Mouse (Mus musculus) myocyte (in vitro differentiated cells): ENCODE results near the gene Commd1. TPM values are rescaled to one million over a fixed set of nuclear protein-coding genes. Genes with fewer than 3 reads are reported as not detected.

Source experiments
- H3K27me3 ChIP-seq: one replicate; pipeline ENCODE4 v1.6.1; 2011; ENCODE audit not compliant: control insufficient read depth, insufficient read depth, insufficient read length
- H3K36me3 ChIP-seq: one replicate; pipeline ENCODE4 v1.6.1; 2011; ENCODE audit not compliant: control insufficient read depth, insufficient read depth
- H3K4me2 ChIP-seq: one replicate; pipeline ENCODE4 v1.6.1; 2011; ENCODE audit warnings: low read depth, control low read depth
- H3K4me3 ChIP-seq: one replicate; pipeline ENCODE4 v1.5.1; 2011; ENCODE audit warnings: mild to moderate bottlenecking, control low read depth, moderate library complexity
- H3K79me2 ChIP-seq: one replicate; pipeline ENCODE4 v1.6.1; 2011; ENCODE audit not compliant: control insufficient read depth, insufficient read depth
- H3ac ChIP-seq: one replicate; pipeline ENCODE4 v1.6.1; 2011; ENCODE audit not compliant: control insufficient read depth, insufficient read length
- CEBPB ChIP-seq: IDR thresholded peaks from 2 replicates; pipeline ENCODE4 v1.6.1; 2011; ENCODE audit warnings: mild to moderate bottlenecking, moderate library complexity; ENCODE audit not compliant: poor library complexity, insufficient read depth, severe bottlenecking
- E2F4 ChIP-seq: IDR thresholded peaks from one replicate; pipeline ENCODE4 v1.6.1; 2011; ENCODE audit warnings: mild to moderate bottlenecking, control low read depth, moderate library complexity; ENCODE audit not compliant: insufficient read depth
- MAX ChIP-seq: IDR thresholded peaks from one replicate; pipeline ENCODE4 v1.6.1; 2011; ENCODE audit warnings: low read depth, mild to moderate bottlenecking, control low read depth
- MYOD1 ChIP-seq, 3 experiments: IDR thresholded peaks; one replicate each; pipeline ENCODE4 v1.6.1; 2011; ENCODE audit warnings: control low read depth in 2 of 3, low read depth in 2 of 3, mild to moderate bottlenecking in 2 of 3, moderate library complexity in 1 of 3; ENCODE audit not compliant: insufficient read length in 2 of 3, control insufficient read depth in 1 of 3
- MYOG ChIP-seq, 3 experiments: IDR thresholded peaks; one replicate each; pipeline ENCODE4 v1.6.1; 2011; ENCODE audit warnings: control low read depth in 2 of 3, low read depth in 2 of 3, mild to moderate bottlenecking in 2 of 3; ENCODE audit not compliant: insufficient read length in 2 of 3, control insufficient read depth in 1 of 3, insufficient read depth in 1 of 3
- POLR2A ChIP-seq: IDR thresholded peaks from one replicate; pipeline ENCODE4 v1.6.1; 2011; ENCODE audit warnings: low read depth, mild to moderate bottlenecking, control low read depth, moderate library complexity; ENCODE audit not compliant: insufficient read length
- POLR2AphosphoS2 ChIP-seq: IDR thresholded peaks from one replicate; pipeline ENCODE4 v1.6.1; 2011; ENCODE audit warnings: low read depth, control low read depth; ENCODE audit not compliant: insufficient read length
- REST ChIP-seq: IDR thresholded peaks from one replicate; pipeline ENCODE4 v1.6.1; 2011; ENCODE audit warnings: mild to moderate bottlenecking, control low read depth, moderate library complexity; ENCODE audit not compliant: insufficient read depth, insufficient read length
- SRF ChIP-seq: IDR thresholded peaks from one replicate; pipeline ENCODE4 v1.6.1; 2011; ENCODE audit warnings: low read depth; ENCODE audit not compliant: control insufficient read depth, insufficient read length
- TCF12 ChIP-seq: IDR thresholded peaks from one replicate; pipeline ENCODE4 v1.6.1; 2011; ENCODE audit warnings: mild to moderate bottlenecking, control low read depth; ENCODE audit not compliant: poor library complexity, insufficient read depth, severe bottlenecking
- TCF3 ChIP-seq: IDR thresholded peaks from one replicate; pipeline ENCODE4 v1.6.1; 2011; ENCODE audit warnings: low read depth, control low read depth; ENCODE audit not compliant: insufficient read length
- USF1 ChIP-seq: IDR thresholded peaks from one replicate; pipeline ENCODE4 v1.6.1; 2011; ENCODE audit warnings: low read depth, mild to moderate bottlenecking, control low read depth, moderate library complexity
- polyA plus RNA-seq: library from polyadenylated mRNA; unstranded; fragments of >200 nt; fragmentation: generic; extraction: Trizol; gene quantifications from one replicate; pipeline ENCODE4 v1.2.1, GENCODE M21; 2012; ENCODE audit warnings: missing spikeins

Commd1 gene
- polyA plus RNA-seq, 1 experiment: 174 TPM

GRCm38 (mm10) chr11:22847732-22848648, 134.2 kb downstream of the Commd1 start:
- H3ac ChIP-seq: no peak overlapping the region
- H3K4me2 ChIP-seq: peak overlapping the region; percentile 67
- no peaks in the 10 kb centered on the region for H3K36me3 ChIP-seq
- no peaks in the 10 kb centered on the region for H3K27me3 ChIP-seq
- H3K79me2 ChIP-seq: peaks cover 86% of the 10 kb centered on the region
- H3K4me3 ChIP-seq: no peak overlapping the region
- TF ChIP-seq MYOD1 (IDR thresholded peaks at IDR 0.05; ENCODE audit: control insufficient read depth in 1 of 3, insufficient read length in 2 of 3, low read depth in 2 of 3): no peak
- TF ChIP-seq USF1: no peak
- no peak for TF ChIP-seq MAX
- TF ChIP-seq TCF3: no peak
- TF ChIP-seq E2F4: no peak
- TF ChIP-seq CEBPB: no peak
- no peak for TF ChIP-seq SRF
- no peak for TF ChIP-seq REST
- TF ChIP-seq TCF12: no peak
- TF ChIP-seq POLR2A: no peak
- TF ChIP-seq POLR2AphosphoS2: no peak
- TF ChIP-seq MYOG (IDR thresholded peaks at IDR 0.05; ENCODE audit: control insufficient read depth in 1 of 3, insufficient read depth in 1 of 3, insufficient read length in 2 of 3, low read depth in 2 of 3): no peak

- no peaks in the 10 kb centered on the region for H3K27me3 ChIP-seq
- H3K4me3 ChIP-seq: no peak overlapping the region
- H3K79me2 ChIP-seq: peaks cover 81% of the 10 kb centered on the region
- H3K36me3 ChIP-seq: no peaks in the 10 kb centered on the region
- TF ChIP-seq USF1 (no peak), E2F4 (no peak)
- H3K4me2 ChIP-seq: peak overlapping the region; percentile 67
- no peak overlapping the region for H3ac ChIP-seq
Observed at GRCm38 (mm10) chr11:22846960-22847731, 135.0 kb downstream of the Commd1 start.

Other genes with a start within 250 kb of the Commd1 start
- 13.1 TPM for gene B3gnt2, start 121.4 kb downstream of the Commd1 start, polyA plus RNA-seq
- gene Zrsr1, start 10.4 kb downstream of the Commd1 start, polyA plus RNA-seq: 5.6 TPM
- 1.9 TPM for gene Gm28048, start 292 bp downstream of the Commd1 start, polyA plus RNA-seq
- 187 TPM for gene Cct4, start 8.1 kb upstream of the Commd1 start, polyA plus RNA-seq
- 0.77 TPM for gene Fam161a, start 25.1 kb upstream of the Commd1 start, polyA plus RNA-seq